Comparison of ENCODE assay signal across 25 mouse cellular contexts in genomic region chr1:184761988-184762387, GRCm38 (mm10). TPM values are rescaled to one million over a fixed set of nuclear protein-coding genes. Genes with fewer than 3 reads are reported as not detected.
DNase-seq lines count a peak whose midpoint lies in the region.
"Had no signal": no experiment of that assay in that cellular context is flagged by ENCODE, and none has a peak within 500 bp of the region (broad histone marks: within the 10 kb centered on the region; RNA-seq: fewer than 3 reads in every experiment).

No protein-coding gene starts in this region.

- intact Hi-C loops in left cerebral cortex, postnatal 14 days (cut with DNase I): no loop called here

- peak; percentile 42 for DNase-seq in adrenal gland, adult 2 months
- DNase-seq in adrenal gland, postnatal 4 days (ENCODE audit: low spot score in 2 of 2): no peak
- DNase-seq in 3134 (ENCODE audit: extremely low read depth, insufficient read length, low spot score): peak; percentile 27
- DNase-seq in adipocyte (ENCODE audit: low spot score): peak; percentile 62
- peak; percentile 68 for DNase-seq in fat pad, adult 2 months (ENCODE audit: extremely low read depth, low read depth, low spot score)
- no peak for DNase-seq in spleen, postnatal 10 days (ENCODE audit: low spot score in 2 of 2)
- no peak for DNase-seq in left cerebral cortex, postnatal 14 days (ENCODE audit: low spot score in 2 of 2)
- DNase-seq in layer of hippocampus, adult 18-20 months (ENCODE audit: low spot score in 2 of 2): no peak
- DNase-seq: B cell, adult 2 months; cerebellum, adult 18-20 months; cerebellum, postnatal 10 days; gastrocnemius, postnatal 14 days; heart, adult 2 months; kidney, adult 18-20 months; kidney, postnatal 36 days; layer of hippocampus, postnatal 36 days; spleen, adult 18-20 months; thymus, adult 18-20 months; thymus, postnatal 25 days had no signal

RNA-seq across cellular contexts. Expression of gene Hlx, which starts 29.6 kb away (rescaled TPM):
- total RNA-seq in adrenal gland, adult 2 months (2021): 10 to 100 TPM in 1 of 2 experiments, 1 to 10 TPM in 1; 7.0 to 17.3 TPM
- polyA plus RNA-seq in adrenal gland, adult 2 months (2012; rRNA removed): 28.0 and 37.9 TPM in 2 replicates
- 10 to 100 TPM; 26.6 to 27.3 TPM for total RNA-seq in adrenal gland, postnatal 4 days (2021)
- 1 to 10 TPM in 1 of 2 experiments, under 1 TPM in 1; 0.64 to 1.4 TPM for total RNA-seq in left cerebral cortex, postnatal 14 days (2021)
- total RNA-seq in layer of hippocampus, adult 18-20 months (2021): 1 to 10 TPM in 1 of 2 experiments, under 1 TPM in 1; 0.61 to 1.1 TPM
- polyA plus RNA-seq: activated CD4-positive, CD25-positive, alpha-beta regulatory T cell, adult 4 months had no signal

RNA-seq across cellular contexts. Expression of gene Marc1, which starts 49.1 kb away (rescaled TPM):
- total RNA-seq in adrenal gland, adult 2 months (2021): 1 to 10 TPM in 1 of 2 experiments, under 1 TPM in 1; 0.83 to 4.4 TPM
- 5.0 and 7.5 TPM in 2 replicates for polyA plus RNA-seq in adrenal gland, adult 2 months (2012; rRNA removed)
- 10 to 100 TPM in 1 of 2 experiments, under 1 TPM in 1; 0.98 to 17.2 TPM for total RNA-seq in adrenal gland, postnatal 4 days (2021)
- under 1 TPM in 1 of 2 experiments, not detected in 1; 0.36 TPM for total RNA-seq in left cerebral cortex, postnatal 14 days (2021)
- under 1 TPM in 1 of 2 experiments, not detected in 1; 0.25 TPM for total RNA-seq in layer of hippocampus, adult 18-20 months (2021)
- total RNA-seq: CH12.LX; common myeloid progenitor, adult 5-6 weeks; heart, adult 2 months; hematopoietic stem cell, adult 5-6 weeks had no signal
- polyA plus RNA-seq: activated CD4-positive, CD25-positive, alpha-beta regulatory T cell, adult 4 months; heart, postnatal 0 days; midbrain, embryonic 11.5 days had no signal

Comparison
In these comparisons a context has a peak if more than half of its experiments do, and no peak if none do; other contexts are left out.
1. DNase-seq: peak in adrenal gland, adult 2 months (single experiment), 3134 (single experiment), adipocyte (single experiment) and fat pad, adult 2 months (single experiment); none in adrenal gland, postnatal 4 days (0 of 2), spleen, postnatal 10 days (0 of 2), left cerebral cortex, postnatal 14 days (0 of 2) and layer of hippocampus, adult 18-20 months (0 of 2).